Mouse (Mus musculus) kidney, adult 2 months (tissue): ENCODE measurements around the gene Stat2.

Source experiments
- CTCF ChIP-seq: fragments of 200-500 bp; conservative IDR thresholded peaks from 2 replicates; pipeline ENCODE4 v1.5.1; 2011; ENCODE audit warnings: low read depth, mild to moderate bottlenecking, control low read depth, low read length, moderate library complexity, mixed read lengths; ENCODE audit not compliant: insufficient read depth, insufficient read length
- POLR2A ChIP-seq: fragments of 200-500 bp; IDR thresholded peaks from one replicate; pipeline ENCODE4 v1.6.1; 2011; ENCODE audit warnings: low read depth, low read length, control low read depth

DNA sequence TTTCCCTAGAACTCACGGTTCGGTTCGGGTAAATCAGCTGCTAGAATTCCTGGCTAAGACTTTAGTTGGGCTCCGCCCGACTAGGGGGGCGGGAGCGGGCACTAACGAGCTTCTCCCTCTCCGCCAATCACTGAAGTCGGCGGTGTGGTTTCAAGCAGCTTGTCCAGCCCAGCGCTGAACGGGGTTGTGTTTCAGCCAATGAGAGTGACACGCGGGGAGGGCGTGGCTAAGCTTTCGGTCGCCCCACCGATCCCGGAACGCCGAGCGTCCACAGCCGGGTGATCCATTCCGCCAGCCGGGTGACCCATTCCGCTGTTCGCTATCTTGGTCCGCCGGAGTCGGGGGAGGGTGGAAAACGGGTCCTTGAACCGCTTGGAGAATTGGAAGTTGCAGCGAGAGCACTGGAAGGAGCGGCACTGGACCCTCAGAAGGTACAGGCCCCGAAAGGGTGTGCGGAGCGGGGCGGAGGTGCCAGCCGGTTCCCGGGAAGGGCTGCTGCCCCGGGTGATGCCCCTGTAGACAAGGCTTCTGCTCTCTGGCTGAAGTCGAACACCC, at the start of gene Stat2:
- TF ChIP-seq CTCF, result no peak
- peak; percentile 92 for TF ChIP-seq POLR2A
